Mouse (Mus musculus) olfactory bulb, adult 2 months (tissue): ENCODE results near the gene Ndrg3.

Source experiments
- CTCF ChIP-seq: fragments of 200-500 bp; IDR thresholded peaks from 2 replicates; pipeline ENCODE4 v1.5.1; 2012; ENCODE audit warnings: low read depth, mild to moderate bottlenecking, low read length, moderate library complexity; ENCODE audit not compliant: insufficient read depth
- POLR2A ChIP-seq: fragments of 200-500 bp; IDR thresholded peaks from 2 replicates; pipeline ENCODE4 v1.6.1; 2012; ENCODE audit warnings: mild to moderate bottlenecking, low read depth, low read length, moderate library complexity; ENCODE audit not compliant: insufficient read depth

DNA sequence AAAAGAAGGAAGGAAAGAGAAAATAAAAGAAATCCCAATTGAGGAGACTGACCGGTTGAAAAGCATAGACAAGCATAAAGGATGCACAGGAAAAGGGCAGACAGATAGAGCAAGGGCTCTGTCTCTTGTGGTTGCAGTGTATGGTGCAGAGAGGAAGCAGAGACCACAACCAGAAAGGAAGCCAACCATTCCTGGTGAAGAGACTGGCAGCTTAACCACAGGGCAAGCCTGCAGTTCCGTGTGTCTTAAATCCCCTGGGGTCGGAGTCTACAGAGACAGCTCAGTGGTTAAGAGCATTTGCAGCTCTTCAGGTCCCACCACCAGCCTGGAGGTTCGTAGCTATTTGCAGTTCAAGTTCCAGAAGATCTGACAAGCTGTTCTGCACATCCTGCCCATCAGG, 73.3 kb downstream of the Ndrg3 start:
- TF ChIP-seq CTCF: no peak
- no peak for TF ChIP-seq POLR2A
